Mouse (Mus musculus) ES-E14 (cell line): ENCODE measurements at regions not wholly inside any gene's neighbourhood (a gene's known extent, or its start where the extent isn't known, plus 50 kb on each side); places are given as distances from the start of the nearest gene placed in this dataset.

Experiments
- CHD2 ChIP-seq: IDR thresholded peaks from 2 replicates; pipeline ENCODE4 v1.6.1; 2014; ENCODE audit warnings: mild to moderate bottlenecking, low read depth, low read length, inconsistent platforms
- HCFC1 ChIP-seq: IDR thresholded peaks from 2 replicates; pipeline ENCODE4 v1.6.1; 2012; ENCODE audit warnings: low read length, inconsistent platforms, borderline replicate concordance; ENCODE audit not compliant: insufficient read depth
- MAFK ChIP-seq: IDR thresholded peaks from 2 replicates; pipeline ENCODE4 v1.6.1; 2014; ENCODE audit warnings: mild to moderate bottlenecking, low read depth, low read length, inconsistent platforms; ENCODE audit not compliant: insufficient read depth
- ZC3H11A ChIP-seq: IDR thresholded peaks from 2 replicates; pipeline ENCODE4 v1.6.1; 2012; ENCODE audit warnings: low read depth, mild to moderate bottlenecking, inconsistent platforms, low read length, borderline replicate concordance
- ZNF384 ChIP-seq: IDR thresholded peaks from 2 replicates; pipeline ENCODE4 v1.6.1; 2012; ENCODE audit warnings: low read depth, low read length, inconsistent platforms

DNA sequence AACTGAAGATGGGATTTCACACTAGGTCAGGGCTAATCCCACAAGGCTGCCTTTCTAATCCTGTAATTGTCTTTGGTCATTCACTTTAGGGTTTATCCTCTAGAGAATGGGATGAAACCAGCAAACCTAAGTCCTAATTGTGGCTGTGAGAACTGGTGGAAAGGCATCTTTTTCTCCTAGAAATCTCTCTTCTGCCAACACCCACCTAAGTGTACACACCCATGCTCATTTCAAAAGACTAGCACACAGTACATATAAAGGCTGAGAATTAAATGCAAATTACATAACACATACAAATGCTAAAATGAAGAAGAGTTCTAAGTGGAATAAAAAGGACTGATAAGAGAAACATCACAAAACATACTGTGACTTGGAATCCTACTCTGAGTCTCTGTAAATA, 579.5 kb downstream of the Eepd1 start:
- TF ChIP-seq MAFK (no peak), CHD2 (no peak), ZNF384 (no peak), HCFC1 (no peak), ZC3H11A (no peak)
